Mouse (Mus musculus): ENCODE results near the gene Rnf220.

- TF ChIP-seq POLR2A (IDR thresholded peaks at IDR 0.05; ENCODE audit: extremely low read depth, insufficient read depth, low read length): no peak
- no peak for TF ChIP-seq CTCF (IDR thresholded peaks at IDR 0.05; ENCODE audit: extremely low read depth, insufficient read depth, low read length)
These were observed 144.8 kb downstream of the Rnf220 start for GRCm38 (mm10) chr4:117352071-117352470.

All from cortical plate, adult 2 months (tissue).